Mouse (Mus musculus) layer of hippocampus, postnatal 10 days (tissue): ENCODE measurements around the gene Ctf2. TPM values are rescaled to one million over a fixed set of nuclear protein-coding genes. Genes with fewer than 3 reads are reported as not detected.
"Not testable (repeated sequence)": the region's sequence is repeated elsewhere in the genome, so short reads cannot be mapped to it uniquely, and the experiment has no call there.

ENCODE experiments used
- DNase-seq, 2 experiments: peaks; one replicate each; pipeline ENCODE4 v3.0.0; 2021; ENCODE audit warnings: low spot score in 2 of 2
- long read RNA-seq: library from polyadenylated mRNA; stranded (forward); transcript quantifications from one replicate; pipeline ENCODE4 v2.0.0, GENCODE M21; 2023
- total RNA-seq, 2 experiments: library from RNA; stranded (reverse); gene quantifications; 2 replicates each; pipeline ENCODE4 v1.2.3; 2021

Gene Ctf2
- total RNA-seq = not detected
- long read RNA-seq, partial matches to known transcripts = 0 of 1 reads
- long read RNA-seq, other reads (novel, unspliced or antisense) = 1 of 1 reads

DNA sequence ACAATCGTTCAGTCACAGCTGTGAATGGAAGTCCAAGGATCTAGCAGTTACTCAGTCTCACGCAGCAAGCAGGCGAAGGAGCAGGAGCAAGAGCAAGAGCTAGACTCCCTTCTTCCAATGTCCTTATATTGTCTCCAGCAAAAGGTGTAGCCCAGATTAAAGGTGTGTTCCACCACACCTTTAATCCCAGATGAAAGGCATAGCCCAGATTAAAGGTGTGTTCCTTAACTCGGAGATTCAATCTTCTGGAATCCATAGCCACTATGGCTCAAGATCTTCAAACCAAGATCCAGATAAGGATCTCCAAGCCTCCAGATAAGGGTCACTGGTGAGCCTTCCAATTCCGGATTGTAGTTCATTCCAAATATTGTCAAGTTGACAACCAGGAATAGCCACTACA is at the start of gene Ctf2:
Gene Ctf2, minus strand, starts transcription at position 101 of the 400 bp plus-strand sequence.
- not testable (repeated sequence) for DNase-seq

- DNase-seq = no peak
Observed at GRCm38 (mm10) chr7:127778350-127778749, 46.4 kb upstream of the Ctf2 start.

- peak; percentile 65 to 76 for DNase-seq
Observed at GRCm38 (mm10) chr7:127777474-127778266, 45.7 kb upstream of the Ctf2 start.

GRCm38 (mm10) chr7:127776878-127777473 is 45.0 kb upstream of the Ctf2 start:
- DNase-seq = peak; percentile 95 to 97

- peak; percentile 90 to 92 for DNase-seq
Observed at GRCm38 (mm10) chr7:127776426-127776825, 44.5 kb upstream of the Ctf2 start, which contains the start of gene Setd1a. Gene Setd1a, plus strand, starts transcription at chr7:127776670.

GRCm38 (mm10) chr7:127775837-127776236 is 43.9 kb upstream of the Ctf2 start:
- DNase-seq = not testable (repeated sequence)

DNA sequence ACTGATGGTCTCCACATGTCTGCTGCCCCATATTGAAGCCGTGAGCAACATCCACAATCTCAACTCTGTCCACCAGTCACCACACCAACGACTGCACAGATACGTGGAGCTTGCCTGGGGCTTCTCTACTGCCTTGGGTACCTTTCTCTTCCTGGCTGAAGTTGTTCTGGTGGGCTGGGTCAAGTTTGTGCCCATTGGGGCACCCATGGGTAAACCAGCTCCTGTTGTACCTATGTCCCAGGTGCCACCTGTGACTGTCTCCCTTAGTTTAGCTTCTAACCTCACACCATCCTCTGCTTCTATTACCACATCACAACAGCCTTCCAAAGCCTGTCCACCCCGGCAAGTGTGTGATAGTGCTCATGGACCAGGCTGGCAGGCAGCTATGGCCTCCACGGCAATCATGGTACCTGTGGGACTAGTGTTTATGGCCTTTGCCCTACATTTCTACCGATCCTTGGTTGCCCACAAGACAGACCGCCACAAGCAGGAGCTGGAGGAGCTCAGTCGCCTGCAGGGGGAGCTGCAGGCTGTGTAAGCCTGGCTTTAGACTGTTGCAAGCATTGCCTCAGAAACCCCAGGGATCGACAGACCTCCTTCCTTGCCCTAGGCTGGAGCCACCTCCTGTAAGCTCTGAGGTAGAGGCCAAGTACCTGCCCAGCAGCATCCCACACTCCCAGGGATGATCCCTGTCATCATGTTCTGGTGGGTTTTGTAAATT is 41.9 kb upstream of the Ctf2 start:
- peak; percentile 64 to 68 for DNase-seq

DNA sequence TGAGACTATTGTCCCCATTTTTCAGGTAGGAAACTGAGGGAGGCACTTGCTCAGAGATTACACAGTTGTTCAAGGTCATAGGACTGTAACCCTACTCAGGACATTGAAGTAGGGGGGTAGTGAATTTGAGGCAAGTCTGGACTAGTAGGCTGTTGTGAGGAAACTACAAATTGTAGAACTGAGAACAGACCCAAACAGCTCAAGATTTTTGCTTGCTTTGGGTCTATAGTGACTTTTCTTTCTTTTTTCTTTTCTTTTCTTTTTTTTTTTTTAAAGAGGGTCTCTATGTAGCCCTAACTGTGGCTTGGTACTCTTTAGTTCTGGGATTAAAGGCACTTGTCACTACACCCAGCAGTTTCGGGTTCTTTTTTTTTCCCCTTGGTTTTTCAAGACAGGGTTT is 40.6 kb upstream of the Ctf2 start:
- DNase-seq = no peak

DNA sequence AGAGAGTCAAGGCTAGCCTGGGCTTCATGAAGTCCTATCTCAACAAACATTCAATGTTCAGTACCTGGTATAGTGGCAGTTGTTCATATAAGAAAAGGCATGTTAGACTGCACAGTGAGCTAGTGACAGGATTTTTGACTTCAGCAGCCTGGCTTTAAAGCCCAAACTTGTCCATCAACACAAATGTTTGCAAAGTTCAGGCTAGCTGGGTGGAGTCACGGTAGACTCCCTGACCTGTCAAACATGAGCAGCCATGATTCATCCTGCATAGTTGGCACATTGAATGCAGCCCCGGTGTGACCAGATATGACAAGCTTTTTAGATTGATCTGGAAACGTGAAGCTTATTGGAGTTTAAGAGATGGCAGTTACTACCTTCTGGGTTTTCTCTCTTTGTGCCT is 40.1 kb upstream of the Ctf2 start:
- no peak for DNase-seq

DNA sequence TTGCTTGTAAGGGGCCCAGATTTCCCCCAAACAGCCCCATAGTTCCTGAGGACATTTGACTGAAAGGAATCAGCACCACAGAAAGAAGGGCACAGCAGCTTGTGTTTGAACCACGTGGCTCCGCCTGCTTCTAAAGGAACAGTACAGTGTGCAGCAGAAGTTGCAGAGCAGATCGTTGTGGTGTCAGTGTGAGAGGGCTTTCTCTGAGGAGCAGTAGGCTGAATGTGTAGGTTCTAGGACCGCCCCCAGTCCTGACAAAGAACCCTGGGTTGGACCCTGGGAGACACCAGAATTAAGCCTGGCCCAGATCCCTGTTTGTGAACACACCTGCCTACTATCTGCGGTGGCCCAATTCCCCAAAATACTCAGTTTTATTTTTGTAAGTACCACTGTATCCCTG is 39.3 kb upstream of the Ctf2 start:
- peak; percentile 30 to 43 for DNase-seq

DNA sequence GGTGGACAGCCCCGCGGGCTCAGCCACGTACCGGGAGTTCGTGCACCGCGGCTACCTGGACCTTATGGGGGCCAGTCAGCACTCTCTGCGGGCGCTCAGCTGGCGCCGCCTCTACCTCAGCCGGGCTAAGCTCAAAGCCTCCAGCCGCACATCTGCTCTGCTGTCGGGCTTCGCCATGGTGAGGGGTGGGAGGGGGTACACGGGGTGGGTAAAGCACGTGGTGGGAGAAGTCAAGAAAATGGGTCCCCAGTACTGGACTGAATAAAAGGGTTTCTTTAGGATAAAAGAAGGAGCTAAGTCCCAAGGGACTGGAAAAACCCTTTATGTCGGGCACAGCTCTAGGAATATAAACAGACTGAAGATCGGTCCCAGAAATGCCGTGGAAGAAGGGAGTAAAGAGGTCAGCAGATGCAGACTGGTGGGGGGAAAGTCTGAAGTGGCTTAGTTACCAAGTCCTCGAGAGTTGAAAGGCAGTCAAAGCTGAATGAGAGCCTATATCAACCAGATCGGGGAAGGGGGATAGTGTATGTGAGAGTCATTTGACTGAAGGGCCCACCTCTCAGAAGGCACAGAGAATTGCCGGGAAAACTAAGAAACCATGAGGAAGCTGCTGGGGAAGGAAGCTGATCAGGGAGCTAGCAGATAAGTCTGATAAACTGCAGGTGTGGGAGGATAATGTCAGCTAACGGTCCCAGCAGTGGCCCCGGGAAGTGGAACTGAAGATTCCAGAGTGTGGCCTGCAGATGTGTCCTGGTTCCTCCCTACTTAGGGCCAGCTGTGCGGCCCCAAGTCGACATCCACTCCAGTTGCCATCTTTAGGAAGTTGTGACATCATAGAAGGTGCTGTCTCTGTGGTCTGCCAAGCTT is 38.3 kb upstream of the Ctf2 start:
- DNase-seq = no peak

GRCm38 (mm10) chr7:127769651-127770038 is 37.7 kb upstream of the Ctf2 start, which contains the start of gene Orai3:
Gene Orai3, plus strand, starts transcription at chr7:127769815.
- peak; percentile 82 to 86 for DNase-seq

- DNase-seq = peak; percentile 98
Observed at GRCm38 (mm10) chr7:127768997-127769593, 37.1 kb upstream of the Ctf2 start.

DNA sequence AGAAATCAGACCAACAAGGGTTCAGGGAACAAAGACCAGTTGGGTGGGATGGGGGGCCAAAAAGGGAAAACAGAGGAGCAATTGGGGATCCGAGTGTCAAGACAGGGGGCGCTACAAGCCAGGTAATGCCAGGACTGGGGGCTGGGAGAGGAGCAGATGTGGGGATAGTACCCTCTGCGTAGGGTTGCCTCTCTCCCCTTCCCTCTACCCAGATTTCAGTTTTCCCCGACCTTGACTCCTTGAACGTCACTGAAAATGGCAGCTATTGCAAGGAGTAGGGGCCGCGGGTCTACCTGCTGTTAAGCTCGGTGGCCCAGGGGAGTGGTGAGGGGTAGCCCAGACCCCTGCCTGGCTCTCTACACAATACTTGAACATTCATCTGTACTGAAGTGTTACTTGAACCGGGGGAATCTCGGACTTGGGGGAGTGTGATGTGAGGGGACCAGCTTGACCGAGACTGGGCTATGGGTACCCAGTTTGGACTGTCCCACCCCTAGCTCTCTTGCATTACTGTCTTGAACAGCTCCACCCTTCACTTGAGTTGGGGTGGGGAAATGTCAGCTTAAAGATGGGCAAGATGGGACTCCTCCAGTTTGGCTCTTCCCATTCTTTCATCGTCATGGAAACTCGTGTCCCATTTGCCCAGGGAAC is 36.5 kb upstream of the Ctf2 start:
- peak in 1 of 2 experiments; percentile 51 for DNase-seq

- DNase-seq = no peak
Observed at GRCm38 (mm10) chr7:127767671-127768345, 35.8 kb upstream of the Ctf2 start.

- DNase-seq = no peak
Observed at GRCm38 (mm10) chr7:127766851-127767609, 35.1 kb upstream of the Ctf2 start.

DNA sequence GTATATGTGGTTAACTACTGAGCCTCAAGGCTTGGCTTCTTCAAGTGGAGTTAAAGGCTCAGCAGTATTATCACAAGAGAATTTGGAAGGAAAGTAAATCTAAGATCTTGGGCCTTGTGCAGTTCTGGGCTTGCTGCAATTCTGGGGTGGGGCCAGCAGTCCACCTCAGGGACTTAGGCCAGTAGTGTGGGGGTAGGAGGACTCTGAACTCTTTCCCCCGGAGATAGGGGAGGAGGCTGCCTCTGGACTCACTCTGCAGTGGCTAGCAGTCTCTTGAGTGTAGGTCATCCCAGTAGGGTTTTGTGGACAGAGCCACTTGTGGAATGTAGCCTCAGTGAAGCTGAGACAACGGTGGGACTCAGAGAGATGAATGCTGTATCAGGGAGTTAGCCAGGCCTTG is 33.8 kb upstream of the Ctf2 start:
- DNase-seq = no peak

DNA sequence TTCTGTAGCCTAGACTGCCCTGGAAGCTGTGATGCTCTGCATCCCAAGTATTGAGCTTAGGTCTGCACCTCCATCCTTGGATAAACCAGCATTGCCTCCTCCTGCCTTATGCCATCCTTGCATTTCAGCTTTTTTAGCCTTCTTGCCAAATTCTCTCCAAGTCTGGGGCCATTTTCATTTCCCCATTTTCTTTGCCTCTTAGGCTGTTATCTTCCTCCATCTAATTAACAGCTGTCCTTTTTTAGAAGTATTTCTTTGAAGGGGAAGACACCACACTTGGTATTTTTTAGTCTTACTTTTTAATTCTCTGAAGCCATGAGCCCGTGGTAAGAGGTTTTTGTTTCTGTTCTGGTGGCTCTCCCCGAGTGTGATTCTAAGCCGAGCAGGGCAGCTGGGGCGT is 31.7 kb upstream of the Ctf2 start:
- no peak for DNase-seq

DNA sequence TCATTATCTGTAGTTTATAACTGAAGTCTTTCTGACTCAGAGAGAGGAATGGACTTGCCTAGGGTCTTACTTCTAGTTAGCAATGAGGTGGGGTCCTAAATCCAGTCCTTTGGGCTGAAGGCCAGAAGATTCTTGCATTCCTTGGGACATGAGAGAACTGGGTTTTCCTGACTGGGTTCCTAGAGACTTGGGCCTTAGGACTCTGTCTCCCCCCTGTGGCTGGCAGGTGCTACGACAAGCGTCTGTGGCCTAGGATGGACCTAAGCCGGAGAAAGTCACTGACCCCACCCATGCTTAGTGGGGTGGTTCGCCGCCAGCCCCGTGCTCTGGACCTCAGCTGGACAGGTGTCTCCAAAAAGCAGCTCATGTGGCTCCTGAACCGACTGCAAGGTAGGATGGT is 29.1 kb upstream of the Ctf2 start:
- peak; percentile 70 to 76 for DNase-seq
